Mouse (Mus musculus) gonadal fat pad, adult 2 months (tissue): Measurements from ENCODE around the gene Pdia6. TPM values are rescaled to one million over a fixed set of nuclear protein-coding genes. Genes with fewer than 3 reads are reported as not detected.

ENCODE experiments used
- DNase-seq: peaks from one replicate; pipeline ENCODE4 v3.0.0-alpha.2; 2012; ENCODE audit warnings: low read depth
- polyA plus RNA-seq: library from polyadenylated mRNA; depleted of rRNA; stranded (reverse); fragments of >200 nt; gene quantifications from 2 replicates; pipeline ENCODE4 v1.2.3, GENCODE M21; 2012

The Pdia6 gene
- polyA plus RNA-seq, 1 experiment: 207 TPM

GRCm38 (mm10) chr12:17264826-17265225, 1.5 kb upstream of the Pdia6 start:
- no peak for DNase-seq

- no peak for DNase-seq
These were observed 287 bp downstream of the Pdia6 start for GRCm38 (mm10) chr12:17266673-17266990.

GRCm38 (mm10) chr12:17267316-17267715, 971 bp downstream of the Pdia6 start:
- no peak for DNase-seq

- DNase-seq: no peak
These were observed 4.9 kb downstream of the Pdia6 start for GRCm38 (mm10) chr12:17271272-17271671.

GRCm38 (mm10) chr12:17273841-17274240, 7.5 kb downstream of the Pdia6 start:
- no peak for DNase-seq

- no peak for DNase-seq
These were observed 22.2 kb downstream of the Pdia6 start for GRCm38 (mm10) chr12:17288496-17288895.

- DNase-seq: no peak
These were observed 22.7 kb downstream of the Pdia6 start for GRCm38 (mm10) chr12:17289060-17289459.

GRCm38 (mm10) chr12:17289913-17290312, 23.6 kb downstream of the Pdia6 start:
- DNase-seq: no peak

- DNase-seq: no peak
These were observed 24.2 kb downstream of the Pdia6 start for GRCm38 (mm10) chr12:17290569-17290968.

GRCm38 (mm10) chr12:17296899-17297298, 30.6 kb downstream of the Pdia6 start:
- no peak for DNase-seq

GRCm38 (mm10) chr12:17299902-17300301, 33.6 kb downstream of the Pdia6 start:
- DNase-seq: peak; percentile 83

- DNase-seq: peak; percentile 90
These were observed 39.1 kb downstream of the Pdia6 start for GRCm38 (mm10) chr12:17305445-17305844.

- no peak for DNase-seq
These were observed 41.9 kb downstream of the Pdia6 start for GRCm38 (mm10) chr12:17308246-17308645.

GRCm38 (mm10) chr12:17310852-17311839, 44.8 kb downstream of the Pdia6 start:
- no peak for DNase-seq

GRCm38 (mm10) chr12:17316096-17316495, 49.8 kb downstream of the Pdia6 start:
- DNase-seq: no peak

- peak; percentile 84 for DNase-seq
These were observed 51.6 kb downstream of the Pdia6 start for GRCm38 (mm10) chr12:17317970-17318369.

- DNase-seq: no peak
These were observed 52.1 kb downstream of the Pdia6 start for GRCm38 (mm10) chr12:17318453-17318852.

GRCm38 (mm10) chr12:17324549-17325470, 58.5 kb downstream of the Pdia6 start:
- no peak for DNase-seq

GRCm38 (mm10) chr12:17329259-17329658, 62.9 kb downstream of the Pdia6 start, which contains the start of gene Atp6v1c2:
Gene Atp6v1c2, minus strand, starts transcription at chr12:17329359.
- no peak for DNase-seq

- DNase-seq: no peak
These were observed 67.1 kb downstream of the Pdia6 start for GRCm38 (mm10) chr12:17333459-17333858.
